Mouse (Mus musculus): ENCODE results near the gene Adck1. TPM values are rescaled to one million over a fixed set of nuclear protein-coding genes. Genes with fewer than 3 reads are reported as not detected.
A peak's percentile ranks its signal among the peaks of the same experiment; 100 is the strongest.
"Not testable (repeated sequence)": the region's sequence is repeated elsewhere in the genome, so short reads cannot be mapped to it uniquely, and the experiment has no call there.

The Adck1 gene
- polyA plus RNA-seq, 1 experiment, result 33.2 TPM

GRCm38 (mm10) chr12:88367673-88368072 is 7.3 kb downstream of the Adck1 start:
- Histone ChIP-seq H3K27me3 (replicated peaks; ENCODE audit: control insufficient read depth, insufficient read depth, low read length) (no peaks in the 10 kb centered on the region), H3K4me1 (ENCODE audit: control insufficient read depth, insufficient read depth, low read length) (no peaks in the 10 kb centered on the region), H3K36me3 (ENCODE audit: control insufficient read depth, insufficient read depth, low read length) (no peaks in the 10 kb centered on the region; the same call in 1 of the 2 replicates), H3K4me3 (ENCODE audit: insufficient read depth, low read depth, low read length) (no peak overlapping the region), H3K27ac (ENCODE audit: insufficient read depth, low read depth, low read length) (no peak overlapping the region)
- no peak for TF ChIP-seq POLR2A (IDR thresholded peaks at IDR 0.05; ENCODE audit: low read depth, low read length)
- no peak for TF ChIP-seq CTCF (conservative IDR thresholded peaks at IDR 0.05; ENCODE audit: insufficient read depth, insufficient read length, low read depth, low read length)
- WGBS, result 73% methylated on average over 4 of the region's 4 CpGs
- no peak for DNase-seq

GRCm38 (mm10) chr12:88368618-88369017 is 8.3 kb downstream of the Adck1 start:
- Histone ChIP-seq H3K27ac (ENCODE audit: insufficient read depth, low read depth, low read length) (no peak overlapping the region), H3K4me1 (ENCODE audit: control insufficient read depth, insufficient read depth, low read length) (no peaks in the 10 kb centered on the region), H3K4me3 (ENCODE audit: insufficient read depth, low read depth, low read length) (no peak overlapping the region), H3K36me3 (ENCODE audit: control insufficient read depth, insufficient read depth, low read length) (no peaks in the 10 kb centered on the region; the same call in 1 of the 2 replicates), H3K27me3 (replicated peaks; ENCODE audit: control insufficient read depth, insufficient read depth, low read length) (no peaks in the 10 kb centered on the region)
- 72% methylated on average over 4 of the region's 4 CpGs for WGBS
- DNase-seq, result peak; percentile 17
- TF ChIP-seq POLR2A (IDR thresholded peaks at IDR 0.05; ENCODE audit: low read depth, low read length) (no peak), CTCF (conservative IDR thresholded peaks at IDR 0.05; ENCODE audit: insufficient read depth, insufficient read length, low read depth, low read length) (no peak)

- not testable (repeated sequence) for H3K4me1 ChIP-seq (ENCODE audit: control insufficient read depth, insufficient read depth, low read length); H3K27me3 ChIP-seq (replicated peaks; ENCODE audit: control insufficient read depth, insufficient read depth, low read length); DNase-seq; H3K4me3 ChIP-seq (ENCODE audit: insufficient read depth, low read depth, low read length); H3K27ac ChIP-seq (ENCODE audit: insufficient read depth, low read depth, low read length); H3K36me3 ChIP-seq (ENCODE audit: control insufficient read depth, insufficient read depth, low read length)
- WGBS, result 58% methylated on average over 4 of the region's 4 CpGs
Observed at GRCm38 (mm10) chr12:88369690-88370089, 9.3 kb downstream of the Adck1 start.

- H3K36me3 ChIP-seq (ENCODE audit: control insufficient read depth, insufficient read depth, low read length); H3K27me3 ChIP-seq (replicated peaks; ENCODE audit: control insufficient read depth, insufficient read depth, low read length); H3K27ac ChIP-seq (ENCODE audit: insufficient read depth, low read depth, low read length); H3K4me3 ChIP-seq (ENCODE audit: insufficient read depth, low read depth, low read length); H3K4me1 ChIP-seq (ENCODE audit: control insufficient read depth, insufficient read depth, low read length): not testable (repeated sequence)
- WGBS, result 5% methylated on average over 1 of the region's 1 CpGs
- peak; percentile 30 for DNase-seq
Observed at GRCm38 (mm10) chr12:88370321-88370720, 10.0 kb downstream of the Adck1 start.

- Histone ChIP-seq H3K27me3 (replicated peaks; ENCODE audit: control insufficient read depth, insufficient read depth, low read length) (no peaks in the 10 kb centered on the region), H3K4me3 (ENCODE audit: insufficient read depth, low read depth, low read length) (no peak overlapping the region), H3K4me1 (ENCODE audit: control insufficient read depth, insufficient read depth, low read length) (no peaks in the 10 kb centered on the region), H3K27ac (ENCODE audit: insufficient read depth, low read depth, low read length) (no peak overlapping the region), H3K36me3 (ENCODE audit: control insufficient read depth, insufficient read depth, low read length) (no peaks in the 10 kb centered on the region; the same call in 1 of the 2 replicates)
- TF ChIP-seq CTCF (conservative IDR thresholded peaks at IDR 0.05; ENCODE audit: insufficient read depth, insufficient read length, low read depth, low read length) (no peak), POLR2A (IDR thresholded peaks at IDR 0.05; ENCODE audit: low read depth, low read length) (no peak)
- 80% methylated on average over 5 of the region's 5 CpGs for WGBS
- DNase-seq, result no peak
Observed at GRCm38 (mm10) chr12:88372018-88372417, 11.7 kb downstream of the Adck1 start.

- Histone ChIP-seq H3K36me3 (ENCODE audit: control insufficient read depth, insufficient read depth, low read length) (no peaks in the 10 kb centered on the region), H3K4me3 (ENCODE audit: insufficient read depth, low read depth, low read length) (no peak overlapping the region), H3K27me3 (replicated peaks; ENCODE audit: control insufficient read depth, insufficient read depth, low read length) (no peaks in the 10 kb centered on the region), H3K27ac (ENCODE audit: insufficient read depth, low read depth, low read length) (no peak overlapping the region), H3K4me1 (ENCODE audit: control insufficient read depth, insufficient read depth, low read length) (no peaks in the 10 kb centered on the region)
- TF ChIP-seq CTCF (conservative IDR thresholded peaks at IDR 0.05; ENCODE audit: insufficient read depth, insufficient read length, low read depth, low read length) (0 out of 2 replicates have a peak, but pooled peaks have one; percentile 17), POLR2A (IDR thresholded peaks at IDR 0.05; ENCODE audit: low read depth, low read length) (no peak)
- peak; percentile 22 for DNase-seq
- 41% methylated on average over 10 of the region's 10 CpGs for whole genome bisulfite sequencing
Observed at GRCm38 (mm10) chr12:88376820-88377219, 16.5 kb downstream of the Adck1 start.

DNA sequence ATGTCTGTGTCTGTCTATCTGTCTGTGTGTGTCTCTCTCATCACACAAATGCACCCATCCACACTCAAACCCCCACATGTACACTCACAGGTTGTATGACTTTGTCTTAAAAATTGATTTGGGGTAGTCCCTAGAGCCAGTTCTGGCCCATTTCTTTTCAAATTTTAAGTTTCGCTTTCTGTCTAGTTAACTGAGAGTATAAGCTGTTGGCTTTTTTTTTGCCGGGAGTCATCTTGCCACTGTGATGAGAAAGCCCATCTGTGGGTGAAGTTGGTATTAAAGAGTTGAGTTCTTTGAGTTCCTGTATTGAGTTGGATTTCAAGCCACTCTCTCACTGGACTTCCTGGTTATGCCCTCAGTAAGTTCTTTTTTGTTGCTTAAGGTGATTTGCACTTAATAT is 17.9 kb downstream of the Adck1 start:
- no peak overlapping the region for H3K27ac ChIP-seq (ENCODE audit: insufficient read depth, low read depth, low read length)
- no peaks in the 10 kb centered on the region for H3K36me3 ChIP-seq (ENCODE audit: control insufficient read depth, insufficient read depth, low read length)
- no peak overlapping the region for H3K4me3 ChIP-seq (ENCODE audit: insufficient read depth, low read depth, low read length)
- no peaks in the 10 kb centered on the region for H3K4me1 ChIP-seq (ENCODE audit: control insufficient read depth, insufficient read depth, low read length)
- DNase-seq, result no peak
- WGBS, result 94% methylated on average over 2 of the region's 2 CpGs
- H3K27me3 ChIP-seq (replicated peaks; ENCODE audit: control insufficient read depth, insufficient read depth, low read length), result no peaks in the 10 kb centered on the region
- no peak for TF ChIP-seq CTCF (conservative IDR thresholded peaks at IDR 0.05; ENCODE audit: insufficient read depth, insufficient read length, low read depth, low read length)
- no peak for TF ChIP-seq POLR2A (IDR thresholded peaks at IDR 0.05; ENCODE audit: low read depth, low read length)

DNA sequence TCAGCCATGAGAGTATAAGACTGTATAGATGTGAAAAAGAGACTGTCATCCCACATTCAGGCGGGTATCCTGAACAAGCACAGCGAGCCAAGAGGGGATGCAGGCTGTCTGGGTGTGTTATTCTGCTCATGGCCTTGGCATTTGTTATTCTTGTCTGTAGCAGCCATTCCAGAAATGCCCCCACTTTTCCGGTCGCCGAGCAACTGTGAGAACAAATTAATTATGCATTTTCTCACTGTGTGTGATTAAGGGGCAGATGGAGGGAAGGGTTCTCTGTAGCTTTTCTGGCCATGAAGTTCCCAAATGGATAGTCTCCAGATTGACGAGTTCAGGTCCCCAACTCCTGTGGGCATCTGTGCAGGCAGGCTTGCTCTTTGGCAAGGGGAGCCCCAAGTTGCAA is 28.5 kb downstream of the Adck1 start:
- H3K27me3 ChIP-seq (replicated peaks; ENCODE audit: control insufficient read depth, insufficient read depth, low read length), result no peaks in the 10 kb centered on the region
- H3K27ac ChIP-seq (ENCODE audit: insufficient read depth, low read depth, low read length), result no peak overlapping the region
- TF ChIP-seq POLR2A (IDR thresholded peaks at IDR 0.05; ENCODE audit: low read depth, low read length) (no peak), CTCF (conservative IDR thresholded peaks at IDR 0.05; ENCODE audit: insufficient read depth, insufficient read length, low read depth, low read length) (no peak)
- H3K4me1 ChIP-seq (ENCODE audit: control insufficient read depth, insufficient read depth, low read length), result no peaks in the 10 kb centered on the region
- H3K36me3 ChIP-seq (ENCODE audit: control insufficient read depth, insufficient read depth, low read length), result no peaks in the 10 kb centered on the region
- DNase-seq, result no peak
- no peak overlapping the region for H3K4me3 ChIP-seq (ENCODE audit: insufficient read depth, low read depth, low read length)
- 82% methylated on average over 6 of the region's 6 CpGs for whole genome bisulfite sequencing

Measured in kidney, adult 2 months (tissue).